Mouse (Mus musculus): ENCODE results near the gene Timm10. TPM values are rescaled to one million over a fixed set of nuclear protein-coding genes. Genes with fewer than 3 reads are reported as not detected.

The Timm10 gene
- polyA plus RNA-seq, 1 experiment from 2014 or later: 45.0 TPM

DNA sequence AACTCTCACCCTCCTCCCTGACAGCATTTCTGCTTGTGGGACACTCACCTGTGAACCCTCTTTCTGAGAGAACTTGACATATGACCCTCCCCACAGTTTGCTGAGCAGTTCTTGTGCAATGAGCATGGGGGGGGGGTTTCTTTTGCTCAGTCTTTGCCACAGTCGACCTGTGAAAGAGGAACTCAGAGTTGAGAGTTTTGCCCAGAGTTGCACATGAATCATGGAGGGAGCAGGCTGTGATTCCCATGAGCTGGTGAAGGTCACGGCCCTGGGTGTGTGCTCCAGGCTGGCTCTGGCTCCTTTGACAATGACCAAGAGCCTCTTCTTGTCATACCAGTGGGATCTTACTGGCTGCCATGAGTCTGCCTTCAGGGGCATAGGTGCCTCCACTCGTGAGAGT, 35.4 kb downstream of the Timm10 start:
- no peak overlapping the region for H3K4me3 ChIP-seq
- H3K9ac ChIP-seq: no peak overlapping the region
- no peak overlapping the region for H3K4me2 ChIP-seq
- ATAC-seq (ENCODE audit: insufficient number of reproducible peaks, low FRiP score, low TSS enrichment, low read depth): no peak
- WGBS: 78% methylated on average over 3 of the region's 3 CpGs
- H3K27ac ChIP-seq: no peak overlapping the region
- peaks cover 56% of the 10 kb centered on the region for H3K36me3 ChIP-seq
- no peaks in the 10 kb centered on the region for H3K9me3 ChIP-seq
- H3K27me3 ChIP-seq: peaks cover 27% of the 10 kb centered on the region
- peaks cover 11% of the 10 kb centered on the region for H3K4me1 ChIP-seq

GRCm38 (mm10) chr2:84865616-84866571, 39.1 kb downstream of the Timm10 start:
- H3K9ac ChIP-seq: peak overlapping the region; percentile 11; the same call in 1 of the 2 replicates
- H3K4me1 ChIP-seq: peaks cover 11% of the 10 kb centered on the region
- no peaks in the 10 kb centered on the region for H3K9me3 ChIP-seq
- H3K36me3 ChIP-seq: peaks cover 26% of the 10 kb centered on the region
- WGBS: under 1% methylated on average over 47 of the region's 47 CpGs
- 0 out of 2 replicates have a peak, but pooled peaks have one; percentile 25 for ATAC-seq (ENCODE audit: insufficient number of reproducible peaks, low FRiP score, low TSS enrichment, low read depth)
- H3K4me3 ChIP-seq: peak overlapping the region; percentile 37
- H3K4me2 ChIP-seq: peak overlapping the region; percentile 70
- peaks cover 61% of the 10 kb centered on the region for H3K27me3 ChIP-seq
- no peak overlapping the region for H3K27ac ChIP-seq

- Histone ChIP-seq H3K4me2 (no peak overlapping the region), H3K27ac (no peak overlapping the region), H3K4me3 (no peak overlapping the region), H3K4me1 (peaks cover 23% of the 10 kb centered on the region), H3K9ac (no peak overlapping the region), H3K36me3 (no peaks in the 10 kb centered on the region; the same call in 1 of the 2 replicates), H3K27me3 (peaks cover 88% of the 10 kb centered on the region), H3K9me3 (no peaks in the 10 kb centered on the region)
- WGBS: 9% methylated on average over 5 of the region's 5 CpGs
- no peak for ATAC-seq (ENCODE audit: insufficient number of reproducible peaks, low FRiP score, low TSS enrichment, low read depth)
Observed at GRCm38 (mm10) chr2:84868521-84868943, 41.7 kb downstream of the Timm10 start.

DNA sequence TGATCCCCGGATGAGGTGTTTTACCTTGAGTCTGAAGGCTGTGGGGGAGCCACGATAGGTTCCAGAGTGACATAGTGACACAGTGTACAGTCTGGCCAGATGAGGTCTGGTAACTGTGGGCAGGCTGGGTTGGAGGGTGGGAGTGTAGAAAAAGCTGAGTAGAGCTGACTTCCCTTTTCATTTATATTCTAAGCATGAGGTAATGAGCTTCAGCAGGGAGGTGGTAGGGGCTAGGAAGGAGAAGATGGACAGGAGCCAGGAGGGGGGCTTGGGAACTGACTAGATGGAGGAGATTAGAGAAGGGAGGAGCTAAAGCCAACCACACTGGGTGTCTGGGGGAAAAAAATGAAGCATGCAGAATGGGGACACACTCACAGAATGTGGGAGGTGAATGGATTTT, 42.2 kb downstream of the Timm10 start:
- H3K4me3 ChIP-seq: no peak overlapping the region
- H3K9me3 ChIP-seq: no peaks in the 10 kb centered on the region
- no peak for ATAC-seq (ENCODE audit: insufficient number of reproducible peaks, low FRiP score, low TSS enrichment, low read depth)
- H3K9ac ChIP-seq: no peak overlapping the region
- H3K4me1 ChIP-seq: peaks cover 23% of the 10 kb centered on the region
- H3K36me3 ChIP-seq: no peaks in the 10 kb centered on the region
- peaks cover 92% of the 10 kb centered on the region for H3K27me3 ChIP-seq
- WGBS: 75% methylated on average over 2 of the region's 2 CpGs
- H3K27ac ChIP-seq: no peak overlapping the region
- H3K4me2 ChIP-seq: no peak overlapping the region

DNA sequence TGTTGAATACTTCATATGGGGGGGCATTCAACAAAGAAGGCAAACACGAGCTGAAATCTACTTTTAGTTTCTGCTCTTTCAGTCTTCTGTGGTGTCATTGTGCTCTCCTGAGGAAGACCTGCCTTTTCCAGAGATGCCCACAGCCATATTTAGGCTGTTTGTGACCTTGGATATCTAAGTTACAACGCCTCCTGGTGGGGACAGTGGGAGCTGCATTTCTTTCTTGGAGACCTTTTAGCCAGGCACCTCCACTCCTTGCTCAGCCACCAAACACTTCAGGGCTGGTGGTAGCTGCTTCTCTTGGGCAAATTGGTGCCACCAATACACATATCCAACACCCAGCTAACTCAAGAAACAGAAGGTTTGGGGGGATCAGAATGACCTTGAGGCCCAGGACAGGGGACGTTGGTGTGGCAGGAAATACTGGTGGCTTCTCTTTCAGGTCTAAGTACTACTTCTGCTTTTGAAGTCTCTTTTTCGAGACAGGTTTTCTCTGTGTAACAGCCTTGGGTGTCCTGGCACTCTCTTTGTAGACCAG, 43.9 kb downstream of the Timm10 start:
- Histone ChIP-seq H3K4me1 (peaks cover 22% of the 10 kb centered on the region), H3K4me3 (no peak overlapping the region), H3K9ac (no peak overlapping the region), H3K27ac (no peak overlapping the region), H3K27me3 (peaks cover 98% of the 10 kb centered on the region), H3K36me3 (no peaks in the 10 kb centered on the region), H3K9me3 (no peaks in the 10 kb centered on the region), H3K4me2 (no peak overlapping the region)
- 56% methylated on average over 4 of the region's 4 CpGs for WGBS
- no peak for ATAC-seq (ENCODE audit: insufficient number of reproducible peaks, low FRiP score, low TSS enrichment, low read depth)

GRCm38 (mm10) chr2:84872105-84872716, 45.4 kb downstream of the Timm10 start:
- no peak for ATAC-seq (ENCODE audit: insufficient number of reproducible peaks, low FRiP score, low TSS enrichment, low read depth)
- Histone ChIP-seq H3K4me1 (peaks cover 13% of the 10 kb centered on the region), H3K27ac (no peak overlapping the region), H3K27me3 (peaks cover 97% of the 10 kb centered on the region), H3K9me3 (no peaks in the 10 kb centered on the region), H3K4me2 (peak overlapping the region; percentile 97), H3K9ac (peak overlapping the region; percentile 33; the same call in 1 of the 2 replicates), H3K36me3 (no peaks in the 10 kb centered on the region), H3K4me3 (peak overlapping the region; percentile 52)
- under 1% methylated on average over 78 of the region's 78 CpGs for WGBS

DNA sequence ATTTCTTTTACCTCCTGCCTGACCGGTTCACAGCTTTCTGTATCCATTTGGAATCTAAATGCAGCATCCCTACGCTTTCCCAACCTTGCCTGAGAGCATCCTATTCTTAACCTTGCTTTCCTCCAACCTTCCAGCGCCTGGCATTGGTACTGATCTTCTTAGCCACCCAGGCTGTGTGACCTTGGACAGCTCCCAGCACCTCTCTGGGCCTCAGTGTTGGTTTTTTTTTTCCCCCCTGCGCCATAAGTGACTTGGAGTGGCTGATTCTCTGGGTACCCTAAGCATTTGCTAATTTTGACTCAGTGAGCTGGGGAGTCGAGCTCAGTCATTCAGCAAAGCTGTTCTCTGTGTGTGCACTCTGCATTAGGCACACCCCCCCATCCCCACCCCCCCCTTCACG, 49.0 kb downstream of the Timm10 start:
- no peak overlapping the region for H3K9ac ChIP-seq
- ATAC-seq (ENCODE audit: insufficient number of reproducible peaks, low FRiP score, low TSS enrichment, low read depth): no peak
- no peaks in the 10 kb centered on the region for H3K36me3 ChIP-seq
- H3K4me3 ChIP-seq: no peak overlapping the region
- H3K27ac ChIP-seq: no peak overlapping the region
- no peaks in the 10 kb centered on the region for H3K9me3 ChIP-seq
- peaks cover 13% of the 10 kb centered on the region for H3K4me1 ChIP-seq
- no peak overlapping the region for H3K4me2 ChIP-seq
- WGBS: 38% methylated on average over 6 of the region's 6 CpGs
- peaks cover 77% of the 10 kb centered on the region for H3K27me3 ChIP-seq

Other genes with a start within 250 kb of the Timm10 start
- gene Ctnnd1, start 176.2 kb upstream of the Timm10 start, polyA plus RNA-seq (2015; fragmentation: Nextera tagmentation; extraction: Ambion mirVana): 51.3 and 52.7 TPM in 2 replicates
- 0.08 and 0.11 TPM in 2 replicates for gene Btbd18, start 167.9 kb upstream of the Timm10 start, polyA plus RNA-seq (2015; fragmentation: Nextera tagmentation; extraction: Ambion mirVana)
- 211 and 227 TPM in 2 replicates for gene Selenoh, start 156.2 kb upstream of the Timm10 start, polyA plus RNA-seq (2015; fragmentation: Nextera tagmentation; extraction: Ambion mirVana)
- gene Gm28635, start 149.0 kb upstream of the Timm10 start, polyA plus RNA-seq (2015; fragmentation: Nextera tagmentation; extraction: Ambion mirVana): not detected in 2 replicates
- 27.6 and 30.3 TPM in 2 replicates for gene Med19, start 148.6 kb upstream of the Timm10 start, polyA plus RNA-seq (2015; fragmentation: Nextera tagmentation; extraction: Ambion mirVana)
- 95.2 and 98.7 TPM in 2 replicates for gene Tmx2, start 147.9 kb upstream of the Timm10 start, polyA plus RNA-seq (2015; fragmentation: Nextera tagmentation; extraction: Ambion mirVana)
- gene Zdhhc5, start 111.8 kb upstream of the Timm10 start, polyA plus RNA-seq (2015; fragmentation: Nextera tagmentation; extraction: Ambion mirVana): 32.1 and 32.5 TPM in 2 replicates
- 26.8 and 28.7 TPM in 2 replicates for gene Clp1, start 99.6 kb upstream of the Timm10 start, polyA plus RNA-seq (2015; fragmentation: Nextera tagmentation; extraction: Ambion mirVana)
- 5.7 and 7.1 TPM in 2 replicates for gene Ypel4, start 92.9 kb upstream of the Timm10 start, polyA plus RNA-seq (2015; fragmentation: Nextera tagmentation; extraction: Ambion mirVana)
- 6.5 and 7.0 TPM in 2 replicates for gene Gm19426, start 83.3 kb upstream of the Timm10 start, polyA plus RNA-seq (2015; fragmentation: Nextera tagmentation; extraction: Ambion mirVana)
- 47.0 and 55.8 TPM in 2 replicates for gene Serping1, start 51.6 kb upstream of the Timm10 start, polyA plus RNA-seq (2015; fragmentation: Nextera tagmentation; extraction: Ambion mirVana)
- 45.5 and 49.2 TPM in 2 replicates for gene Ube2l6, start 28.2 kb upstream of the Timm10 start, polyA plus RNA-seq (2015; fragmentation: Nextera tagmentation; extraction: Ambion mirVana)
- gene Smtnl1, start 4.3 kb upstream of the Timm10 start, polyA plus RNA-seq (2015; fragmentation: Nextera tagmentation; extraction: Ambion mirVana): 0.76 and 3.4 TPM in 2 replicates
- gene Slc43a1, start 11.9 kb downstream of the Timm10 start, polyA plus RNA-seq (2015; fragmentation: Nextera tagmentation; extraction: Ambion mirVana): 14.5 and 16.5 TPM in 2 replicates
- gene Rtn4rl2, start 59.7 kb downstream of the Timm10 start, polyA plus RNA-seq (2015; fragmentation: Nextera tagmentation; extraction: Ambion mirVana): 0.96 TPM in 2 replicates
- gene Slc43a3, start 109.6 kb downstream of the Timm10 start, polyA plus RNA-seq (2015; fragmentation: Nextera tagmentation; extraction: Ambion mirVana): 32.4 and 36.2 TPM in 2 replicates
- gene Prg2, start 153.5 kb downstream of the Timm10 start, polyA plus RNA-seq (2015; fragmentation: Nextera tagmentation; extraction: Ambion mirVana): 0.18 TPM in 1 of 2 replicates, not detected in the other
- not detected in 2 replicates for gene Prg3, start 161.2 kb downstream of the Timm10 start, polyA plus RNA-seq (2015; fragmentation: Nextera tagmentation; extraction: Ambion mirVana)
- 235 and 238 TPM in 2 replicates for gene Ssrp1, start 210.2 kb downstream of the Timm10 start, polyA plus RNA-seq (2015; fragmentation: Nextera tagmentation; extraction: Ambion mirVana)
- gene P2rx3, start 210.5 kb downstream of the Timm10 start, polyA plus RNA-seq (2015; fragmentation: Nextera tagmentation; extraction: Ambion mirVana): 0.19 and 0.58 TPM in 2 replicates
- 65.1 and 74.1 TPM in 2 replicates for gene Tnks1bp1, start 221.0 kb downstream of the Timm10 start, polyA plus RNA-seq (2015; fragmentation: Nextera tagmentation; extraction: Ambion mirVana)

All from limb, embryonic 15.5 days (tissue).